Mouse (Mus musculus) embryonic fibroblast, embryonic 13.5 days (primary cell): Measurements from ENCODE around the gene Kat8.

Experiments used
- CTCF ChIP-seq: IDR thresholded peaks from 2 replicates; pipeline ENCODE4 v1.5.1; 2011; ENCODE audit warnings: mild to moderate bottlenecking, control low read depth, low read length, moderate library complexity, borderline replicate concordance; ENCODE audit not compliant: insufficient read depth
- POLR2A ChIP-seq: IDR thresholded peaks from 2 replicates; pipeline ENCODE4 v1.6.1; 2011; ENCODE audit warnings: low read depth, mild to moderate bottlenecking, control low read depth, low read length, moderate library complexity

DNA sequence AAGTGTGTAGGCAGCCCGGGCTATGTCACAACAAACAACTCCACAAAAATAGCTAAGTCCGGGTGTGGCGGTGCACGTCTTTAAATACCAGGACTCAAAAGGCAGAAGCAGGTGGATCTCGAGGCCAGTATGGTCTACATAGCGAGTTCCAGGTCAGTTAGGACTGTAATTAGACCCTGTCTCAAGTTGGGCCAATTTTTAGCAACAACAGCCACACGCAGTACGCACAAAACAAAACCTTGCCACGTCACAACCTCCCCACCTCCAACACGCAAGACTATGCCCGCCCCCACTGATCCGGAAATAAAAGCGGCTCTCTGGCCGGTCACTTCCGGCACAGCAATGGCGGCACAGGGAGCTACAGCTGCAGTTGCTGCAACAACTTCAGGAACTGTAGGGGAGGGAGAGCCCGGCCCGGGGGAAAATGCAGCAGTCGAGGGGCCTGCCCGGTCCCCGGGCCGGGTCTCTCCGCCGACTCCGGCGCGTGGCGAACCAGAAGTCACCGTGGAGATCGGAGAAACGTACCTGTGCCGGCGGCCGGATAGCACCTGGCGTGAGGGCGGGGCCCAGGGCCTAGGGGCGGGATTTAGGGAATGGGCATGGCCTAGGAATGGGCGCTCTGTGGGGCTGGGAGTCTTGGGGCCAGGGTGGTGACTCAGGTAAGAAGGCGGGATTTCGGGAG lies at the start of gene Kat8:
- TF ChIP-seq POLR2A (peak; percentile 79), CTCF (no peak)
